Mouse (Mus musculus) hindbrain, embryonic 16.5 days (tissue): ENCODE data around the gene Bhlha9. TPM values are rescaled to one million over a fixed set of nuclear protein-coding genes. Genes with fewer than 3 reads are reported as not detected.

Source experiments
- ATAC-seq: fragments of 200-750 bp; cut with Nextera tagmentation; 2 replicates; pipeline ENCODE4 v1.8.0; 2017; ENCODE audit warnings: moderate TSS enrichment, moderate library complexity
- H3K27ac ChIP-seq: fragments of 300-500 bp; sonication (generic); 2 replicates; pipeline ENCODE4 v1.5.1; 2014; ENCODE audit warnings: low read depth, mild to moderate bottlenecking, control low read depth, low read length, moderate library complexity
- H3K27me3 ChIP-seq: fragments of 300-500 bp; sonication (generic); replicated peaks from 2 replicates; pipeline ENCODE4 v1.6.1; 2014; ENCODE audit warnings: low read length; ENCODE audit not compliant: control insufficient read depth, insufficient read depth
- H3K36me3 ChIP-seq: fragments of 300-500 bp; sonication (generic); 2 replicates; pipeline ENCODE4 v1.6.1; 2014; ENCODE audit warnings: mild to moderate bottlenecking, low read length, moderate library complexity, mixed read lengths; ENCODE audit not compliant: control insufficient read depth, insufficient read depth
- H3K4me1 ChIP-seq: fragments of 300-500 bp; sonication (generic); 2 replicates; pipeline ENCODE4 v1.6.1; 2014; ENCODE audit warnings: low read depth, low read length; ENCODE audit not compliant: control insufficient read depth, insufficient read depth
- H3K4me2 ChIP-seq: fragments of 300-500 bp; sonication (generic); 2 replicates; pipeline ENCODE4 v1.6.1; 2014; ENCODE audit warnings: mild to moderate bottlenecking, low read length, control low read depth, moderate library complexity
- H3K4me3 ChIP-seq: fragments of 300-500 bp; sonication (generic); 2 replicates; pipeline ENCODE4 v1.5.1; 2014; ENCODE audit warnings: mild to moderate bottlenecking, low read length, control low read depth, moderate library complexity
- H3K9ac ChIP-seq: fragments of 300-500 bp; sonication (generic); 2 replicates; pipeline ENCODE4 v1.6.1; 2014; ENCODE audit warnings: low read depth, mild to moderate bottlenecking, control low read depth, low read length, moderate library complexity
- H3K9me3 ChIP-seq: fragments of 300-500 bp; sonication (generic); 2 replicates; pipeline ENCODE4 v1.6.1; 2014; ENCODE audit warnings: mild to moderate bottlenecking, low read length, moderate library complexity; ENCODE audit not compliant: control insufficient read depth
- WGBS: fragments of 180-500 bp; shearing (Covaris S2); extraction: QIAGEN DNeasy Blood & Tissue Kit; methylation state at CpG from one replicate; pipeline ENCODE4 v1.1.7; 2014; 5-methylcytosine and 5-hydroxymethylcytosine counted together
- polyA plus RNA-seq: library from polyadenylated mRNA; unstranded; fragments of >200 nt; fragmentation: Nextera tagmentation; extraction: Ambion mirVana; gene quantifications from 2 replicates; pipeline ENCODE4 v1.2.1, GENCODE M21; 2015

Bhlha9 gene
- polyA plus RNA-seq, 1 experiment from 2014 or later, result 2.6 TPM

DNA sequence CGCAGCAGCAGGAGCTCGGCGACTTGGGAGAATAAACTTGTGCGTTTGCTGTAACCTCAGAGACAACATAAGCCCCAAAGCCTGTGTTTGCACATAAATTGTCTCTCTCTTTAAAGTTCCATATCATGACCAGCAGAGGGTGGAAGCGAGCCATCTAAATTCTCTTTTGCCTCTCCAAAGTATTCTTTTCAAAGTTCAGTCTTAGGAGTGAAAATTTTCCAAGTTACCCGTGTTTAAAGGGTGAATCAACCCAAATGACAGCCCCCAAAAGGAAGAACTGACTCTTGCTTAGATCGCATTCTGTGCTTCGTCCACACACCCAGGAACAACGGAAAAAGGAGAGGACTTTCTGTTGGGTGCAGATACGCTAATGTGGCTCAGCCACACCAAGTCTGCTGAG, 17.2 kb upstream of the Bhlha9 start:
- no peak overlapping the region for H3K27ac ChIP-seq
- WGBS, result 11% methylated on average over 10 of the region's 10 CpGs
- no peaks in the 10 kb centered on the region for H3K36me3 ChIP-seq
- peak overlapping the region; percentile 44 for H3K4me2 ChIP-seq
- H3K4me1 ChIP-seq, result no peaks in the 10 kb centered on the region; the same call in 1 of the 2 replicates
- ATAC-seq, result no peak
- no peaks in the 10 kb centered on the region for H3K9me3 ChIP-seq
- H3K27me3 ChIP-seq, result no peaks in the 10 kb centered on the region
- no peak overlapping the region for H3K4me3 ChIP-seq
- H3K9ac ChIP-seq, result no peak overlapping the region

GRCm38 (mm10) chr11:76657450-76657970, 14.8 kb upstream of the Bhlha9 start:
- H3K9ac ChIP-seq, result no peak overlapping the region
- H3K4me2 ChIP-seq, result no peak overlapping the region
- no peak for ATAC-seq
- H3K4me3 ChIP-seq, result no peak overlapping the region
- H3K27ac ChIP-seq, result no peak overlapping the region
- 39% methylated on average over 4 of the region's 4 CpGs for WGBS
- no peaks in the 10 kb centered on the region for H3K36me3 ChIP-seq
- H3K9me3 ChIP-seq, result no peaks in the 10 kb centered on the region
- H3K4me1 ChIP-seq, result no peaks in the 10 kb centered on the region; the same call in 1 of the 2 replicates
- H3K27me3 ChIP-seq, result no peaks in the 10 kb centered on the region

- ATAC-seq, result no peak
- H3K36me3 ChIP-seq, result no peaks in the 10 kb centered on the region
- no peak overlapping the region for H3K4me2 ChIP-seq
- 67% methylated on average over 14 of the region's 14 CpGs for WGBS
- H3K27me3 ChIP-seq, result peaks cover under 1% of the 10 kb centered on the region
- no peaks in the 10 kb centered on the region for H3K9me3 ChIP-seq
- H3K4me1 ChIP-seq, result no peaks in the 10 kb centered on the region; the same call in 1 of the 2 replicates
- H3K4me3 ChIP-seq, result no peak overlapping the region
- H3K27ac ChIP-seq, result no peak overlapping the region
- H3K9ac ChIP-seq, result no peak overlapping the region
Observed at GRCm38 (mm10) chr11:76659138-76659930, 12.9 kb upstream of the Bhlha9 start.

DNA sequence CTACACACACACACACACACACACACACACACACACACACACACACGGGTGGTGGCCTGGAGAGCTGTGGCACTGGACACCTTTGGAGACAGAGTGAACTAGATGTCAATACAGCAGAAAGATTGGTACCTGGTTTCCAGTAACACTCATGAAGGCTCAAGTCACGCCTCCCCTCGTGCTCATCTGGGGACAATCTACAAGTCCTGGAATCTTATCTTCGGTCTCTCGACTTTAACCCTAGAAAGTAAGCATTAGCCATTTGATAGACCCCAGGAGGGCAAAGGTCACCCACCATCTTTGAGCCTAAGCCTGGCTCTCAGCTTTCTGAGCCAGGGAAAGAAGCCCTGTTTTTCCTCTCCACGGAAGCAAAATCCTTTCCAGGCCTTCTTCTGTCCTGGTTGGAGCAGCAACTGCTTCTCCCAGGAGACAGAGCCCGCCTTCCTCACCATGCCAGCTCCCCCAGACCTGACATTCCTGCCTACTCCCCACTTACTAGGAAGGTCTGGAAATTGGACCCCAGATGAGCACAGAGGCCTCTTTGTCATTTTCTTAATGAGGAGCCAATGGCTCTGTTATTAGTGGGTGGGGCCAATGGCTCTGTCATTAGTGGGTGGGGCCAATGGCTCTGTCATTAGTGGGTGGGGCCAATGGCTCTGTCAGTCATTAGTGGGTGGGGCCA, 10.3 kb upstream of the Bhlha9 start:
- WGBS, result 78% methylated on average over 7 of the region's 7 CpGs
- Histone ChIP-seq H3K9me3 (no peaks in the 10 kb centered on the region), H3K27ac (no peak overlapping the region), H3K9ac (no peak overlapping the region), H3K4me3 (no peak overlapping the region), H3K36me3 (no peaks in the 10 kb centered on the region), H3K4me2 (no peak overlapping the region), H3K27me3 (peaks cover 6% of the 10 kb centered on the region), H3K4me1 (peaks cover 7% of the 10 kb centered on the region; the same call in 1 of the 2 replicates)
- ATAC-seq, result no peak

- H3K4me3 ChIP-seq, result peak overlapping the region; percentile 41
- H3K4me2 ChIP-seq, result peak overlapping the region; percentile 71
- peaks cover 8% of the 10 kb centered on the region for H3K27me3 ChIP-seq
- peak overlapping the region; percentile 64 for H3K9ac ChIP-seq
- WGBS, result 8% methylated on average over 35 of the region's 35 CpGs
- ATAC-seq, result peak; percentile 63; the same call in 1 of the 2 replicates
- H3K4me1 ChIP-seq, result peaks cover 8% of the 10 kb centered on the region; the same call in 1 of the 2 replicates
- H3K27ac ChIP-seq, result no peak overlapping the region
- H3K36me3 ChIP-seq, result no peaks in the 10 kb centered on the region
- H3K9me3 ChIP-seq, result no peaks in the 10 kb centered on the region
Observed at GRCm38 (mm10) chr11:76666002-76666649, 6.1 kb upstream of the Bhlha9 start.

- Histone ChIP-seq H3K9ac (no peak overlapping the region), H3K27me3 (peaks cover 15% of the 10 kb centered on the region)
- ATAC-seq, result no peak
Observed at GRCm38 (mm10) chr11:76667807-76668206, 4.5 kb upstream of the Bhlha9 start.

DNA sequence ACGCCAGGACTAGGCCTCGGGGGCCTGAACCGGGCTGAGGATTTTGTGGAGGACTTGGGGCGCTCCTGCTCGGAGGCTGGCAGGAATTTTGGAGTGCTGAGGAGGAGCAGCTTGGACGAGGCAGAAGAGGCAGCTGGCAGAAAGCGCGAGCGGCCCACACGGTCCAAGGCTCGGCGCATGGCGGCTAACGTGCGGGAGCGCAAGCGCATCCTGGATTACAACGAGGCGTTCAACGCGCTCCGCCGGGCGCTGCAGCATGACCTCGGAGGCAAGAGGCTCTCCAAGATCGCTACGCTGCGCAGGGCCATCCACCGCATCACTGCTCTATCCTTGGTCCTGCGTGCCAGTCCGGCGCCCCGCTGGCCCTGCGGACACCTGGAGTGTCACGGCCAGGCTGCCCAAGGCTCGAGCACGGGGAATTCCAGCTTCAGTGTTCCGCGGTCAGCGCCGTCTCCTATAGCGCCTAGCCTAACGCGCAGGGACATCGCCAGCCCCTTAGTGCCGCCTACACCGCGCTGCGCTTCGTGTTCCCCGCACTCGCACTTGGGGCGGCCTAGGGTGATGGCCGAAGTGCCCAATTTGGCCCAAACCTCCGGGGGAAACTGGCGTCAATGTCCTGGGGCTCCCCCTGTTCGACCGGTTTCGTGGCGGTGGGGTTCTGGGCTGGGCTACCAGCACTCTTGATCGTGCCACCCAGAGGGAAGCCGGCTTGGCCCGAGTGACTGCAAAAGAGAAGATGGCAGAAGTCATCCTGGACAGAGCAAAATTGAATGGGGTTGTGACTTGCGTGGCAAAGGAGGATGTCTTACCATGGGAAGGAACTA, 503 bp downstream of the Bhlha9 start:
- Histone ChIP-seq H3K9me3 (no peaks in the 10 kb centered on the region), H3K4me2 (peak overlapping the region; percentile 86), H3K36me3 (no peaks in the 10 kb centered on the region), H3K27me3 (peaks cover 25% of the 10 kb centered on the region), H3K9ac (peak overlapping the region; percentile 78), H3K27ac (no peak overlapping the region; the same call in 1 of the 2 replicates), H3K4me3 (peak overlapping the region; percentile 46), H3K4me1 (peaks cover 11% of the 10 kb centered on the region)
- ATAC-seq, result peak; percentile 40; the same call in 1 of the 2 replicates
- WGBS, result 4% methylated on average over 58 of the region's 64 CpGs

More at GRCm38 (mm10) chr11:76667807-76668206, 4.5 kb upstream of the Bhlha9 start:
- Histone ChIP-seq H3K4me1 (peaks cover 14% of the 10 kb centered on the region), H3K9me3 (no peaks in the 10 kb centered on the region), H3K4me2 (no peak overlapping the region), H3K27ac (no peak overlapping the region), H3K4me3 (no peak overlapping the region), H3K36me3 (no peaks in the 10 kb centered on the region)
- 41% methylated on average over 4 of the region's 4 CpGs for WGBS

GRCm38 (mm10) chr11:76674199-76674598, 1.9 kb downstream of the Bhlha9 start:
- WGBS, result 50% methylated on average over 8 of the region's 8 CpGs
- H3K27ac ChIP-seq, result no peak overlapping the region
- H3K9me3 ChIP-seq, result no peaks in the 10 kb centered on the region
- H3K4me2 ChIP-seq, result no peak overlapping the region
- no peaks in the 10 kb centered on the region for H3K36me3 ChIP-seq
- peaks cover 25% of the 10 kb centered on the region for H3K27me3 ChIP-seq
- peaks cover 11% of the 10 kb centered on the region for H3K4me1 ChIP-seq
- H3K4me3 ChIP-seq, result no peak overlapping the region
- H3K9ac ChIP-seq, result no peak overlapping the region
- ATAC-seq, result no peak
